Mouse (Mus musculus) liver (tissue): ENCODE data around the gene Rp9.
A peak's percentile ranks its signal among the peaks of the same experiment; 100 is the strongest.
"Not testable (repeated sequence)": the region's sequence is repeated elsewhere in the genome, so short reads cannot be mapped to it uniquely, and the experiment has no call there.

Source experiments
- DNase-seq: peaks from one replicate; pipeline ENCODE4 v3.0.0-alpha.2; 2020; ENCODE audit warnings: mixed read lengths

Gene Rp9

DNA sequence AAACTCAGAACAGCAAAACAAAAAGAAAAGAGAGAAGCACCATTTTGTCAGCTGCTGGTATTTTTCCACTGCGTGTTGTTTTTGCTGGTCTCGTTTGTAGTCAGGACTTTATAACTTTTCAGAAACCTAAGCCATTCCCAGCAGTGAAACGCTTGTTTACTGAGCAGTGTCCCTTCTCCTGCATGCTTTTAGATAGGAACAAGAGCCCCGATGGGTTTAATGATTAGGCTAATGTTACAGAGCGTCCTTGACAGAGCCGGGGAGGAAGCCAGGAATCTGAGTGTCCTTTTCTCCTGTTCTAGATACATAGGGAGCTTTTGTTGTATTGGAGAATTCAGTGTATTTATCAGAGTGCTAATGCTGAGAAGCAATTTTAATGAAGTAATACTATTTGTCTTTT is 52.0 kb downstream of the Rp9 start:
- no peak for DNase-seq

DNA sequence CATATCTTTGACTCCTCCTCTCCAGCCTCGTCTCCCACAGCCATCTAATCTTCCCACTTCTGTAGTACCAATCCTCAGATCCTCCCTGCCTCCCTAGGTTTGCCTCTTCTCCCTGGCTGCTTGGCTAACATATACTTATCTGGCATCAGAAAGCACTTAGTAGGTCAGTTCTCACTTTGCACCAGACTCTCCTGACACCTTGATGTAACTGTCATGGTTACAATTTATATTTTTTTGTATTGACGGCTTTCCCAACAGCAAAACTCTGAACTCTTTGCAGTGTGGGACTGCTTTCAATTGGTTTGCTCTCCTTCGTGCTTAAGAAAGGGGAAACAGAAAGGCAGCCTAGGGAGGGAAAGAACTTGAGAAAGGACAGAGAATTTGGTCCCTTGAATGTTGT is 53.4 kb downstream of the Rp9 start:
- DNase-seq, result no peak

DNA sequence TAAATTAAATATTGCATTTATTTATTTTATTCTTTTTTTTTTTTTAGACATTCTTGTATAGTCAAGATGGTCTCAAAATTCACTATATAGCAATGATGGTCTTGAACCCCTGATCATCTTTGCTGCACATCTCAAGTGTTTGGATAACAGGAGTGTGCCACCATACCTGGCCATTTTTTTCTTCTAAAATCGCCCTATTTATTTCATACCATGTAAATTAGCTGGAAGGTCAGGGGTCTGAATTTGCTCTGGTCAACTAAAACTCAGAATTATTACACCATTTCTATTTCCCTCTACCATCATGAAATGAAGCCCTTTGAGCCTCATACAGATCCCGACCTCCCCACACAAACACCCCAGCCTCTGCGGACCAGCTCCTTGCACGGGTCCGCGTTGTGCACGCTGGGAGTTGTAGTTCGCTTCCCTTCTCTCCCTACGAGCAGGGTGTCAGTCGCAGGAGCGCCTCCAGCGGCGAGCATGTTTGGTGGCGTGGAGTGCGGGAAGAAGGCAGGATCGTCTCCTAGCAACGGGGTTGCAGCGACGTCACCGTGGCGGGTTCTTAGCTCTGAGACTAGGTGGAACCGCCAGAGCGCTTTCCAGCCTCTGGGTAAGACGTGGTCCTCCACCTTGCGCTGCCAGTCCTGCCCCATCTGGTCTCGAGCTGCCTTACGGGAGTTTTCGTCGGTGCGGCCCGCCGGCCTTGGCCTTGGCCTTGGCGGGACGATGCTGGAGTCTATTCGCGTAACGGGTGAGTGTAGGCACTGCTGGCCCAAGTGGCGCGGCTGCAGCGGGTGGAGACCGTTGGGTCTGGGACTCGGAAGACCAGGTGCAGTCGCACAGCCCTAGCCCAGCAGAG is 58.3 kb downstream of the Rp9 start, which contains the start of gene 9530077C05Rik:
Gene 9530077C05Rik (plus strand): TSS at position 512 of the 856 bp plus-strand sequence.
- peak; percentile 94 for DNase-seq

DNA sequence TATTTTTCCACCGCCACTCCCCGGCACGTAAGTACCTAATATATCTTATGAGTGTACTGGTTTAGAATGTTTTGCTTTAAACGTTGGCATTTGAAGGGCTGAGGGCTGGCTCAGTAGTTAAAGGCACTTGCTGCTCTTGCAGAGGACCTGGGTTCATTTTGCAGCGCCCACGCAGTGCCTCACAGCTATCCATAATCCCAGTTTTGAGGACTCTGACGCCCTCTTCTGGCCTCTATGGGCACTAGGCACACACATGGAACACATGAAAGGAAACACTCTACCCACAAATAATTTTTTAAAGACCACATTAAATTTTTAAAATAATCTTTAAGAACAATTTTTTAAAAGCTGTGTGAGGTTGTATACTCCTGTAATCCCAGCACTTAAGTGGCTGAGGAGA is 60.0 kb downstream of the Rp9 start:
- no peak for DNase-seq

DNA sequence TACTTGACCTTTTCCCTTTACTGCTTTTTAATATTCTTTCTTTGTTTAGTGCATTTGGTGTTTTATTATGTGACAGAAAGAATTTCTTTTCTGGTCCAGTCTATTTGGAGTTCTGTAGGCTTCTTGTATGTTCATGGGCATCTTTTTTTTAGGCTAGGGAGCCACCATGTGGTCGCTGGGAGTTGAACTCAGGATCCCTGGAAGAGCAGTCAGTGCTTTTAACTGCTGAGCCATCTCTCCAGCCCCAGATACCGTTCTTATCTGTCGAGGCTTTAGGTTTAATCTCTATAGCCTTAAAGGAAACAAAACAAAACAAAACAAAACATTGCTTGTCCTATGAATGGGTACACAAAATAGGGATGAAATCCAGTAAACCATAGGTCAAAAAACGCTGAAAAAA is 61.2 kb downstream of the Rp9 start:
- DNase-seq, result not testable (repeated sequence)

DNA sequence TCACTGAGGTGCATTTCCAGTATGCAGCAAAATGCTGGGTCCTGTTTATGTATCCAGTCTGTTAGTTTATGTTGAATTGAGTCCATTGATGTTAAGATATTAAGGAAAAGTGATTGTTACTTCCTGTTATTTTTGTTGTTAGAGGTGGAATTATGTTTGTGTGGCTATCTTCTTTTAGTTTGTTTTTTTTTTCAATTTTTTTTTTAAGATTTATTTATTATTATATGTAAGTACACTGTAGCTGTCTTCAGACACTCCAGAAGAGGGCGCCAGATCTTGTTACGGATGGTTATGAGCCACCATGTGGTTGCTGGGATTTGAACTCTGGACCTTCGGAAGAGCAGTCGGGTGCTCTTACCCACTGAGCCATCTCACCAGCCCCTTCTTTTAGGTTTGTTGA is 61.9 kb downstream of the Rp9 start:
- DNase-seq, result not testable (repeated sequence)

DNA sequence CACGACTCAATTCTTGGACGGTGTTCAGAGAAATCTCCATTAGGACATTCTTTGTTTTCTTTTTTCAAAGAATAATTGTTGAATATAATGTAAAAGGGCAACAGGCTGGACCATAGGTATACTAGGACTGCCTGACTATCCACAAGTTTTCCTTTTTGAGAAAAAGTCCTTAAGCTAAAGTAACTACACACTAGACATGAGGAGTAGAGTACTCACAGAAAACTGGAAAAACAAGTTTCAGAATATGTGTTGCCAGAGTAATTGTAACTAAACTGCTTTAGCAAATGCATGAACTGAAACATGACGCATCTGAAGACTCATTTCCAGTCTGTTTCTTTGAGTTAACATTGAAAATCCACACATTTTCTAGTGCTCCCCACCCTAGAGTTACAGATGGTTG is 64.1 kb downstream of the Rp9 start:
- DNase-seq, result no peak

DNA sequence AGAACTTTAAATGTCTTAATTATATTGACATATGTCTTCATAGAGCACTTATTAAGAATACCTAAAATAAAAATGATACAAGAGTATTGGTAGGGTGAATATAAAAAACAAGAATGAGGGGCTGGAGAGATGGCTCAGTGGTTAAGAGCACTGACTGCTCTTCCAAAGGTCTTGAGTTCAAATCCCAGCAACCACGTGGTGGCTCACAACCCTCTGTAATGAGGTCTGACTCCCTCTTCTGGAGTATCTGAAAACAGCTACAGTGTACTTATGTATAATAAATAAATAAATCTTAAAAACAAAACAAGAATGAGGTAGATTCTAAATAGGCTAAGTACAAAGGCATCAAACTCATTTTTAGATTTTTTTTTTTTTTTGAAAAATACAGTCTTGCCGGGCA is 66.0 kb downstream of the Rp9 start:
- not testable (repeated sequence) for DNase-seq

DNA sequence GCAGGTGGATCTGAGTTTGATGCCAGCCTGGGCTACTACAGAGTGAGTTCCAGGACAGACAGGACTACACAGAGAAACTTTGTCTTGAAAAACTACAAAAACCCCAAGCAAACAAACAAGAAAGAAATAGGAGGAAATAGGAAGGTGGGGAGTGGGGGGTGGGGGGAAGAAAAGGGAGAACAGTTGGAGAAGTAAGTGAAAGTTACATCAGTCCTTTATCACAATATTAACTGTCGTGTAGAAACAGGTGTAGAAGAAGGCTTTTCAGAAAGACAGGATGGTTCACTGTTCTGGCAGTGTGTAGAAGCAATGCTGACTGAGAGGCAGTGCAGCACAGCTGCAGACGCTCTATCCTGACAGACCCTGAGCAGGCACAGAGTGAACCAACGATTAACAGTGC is 66.6 kb downstream of the Rp9 start:
- DNase-seq, result no peak

DNA sequence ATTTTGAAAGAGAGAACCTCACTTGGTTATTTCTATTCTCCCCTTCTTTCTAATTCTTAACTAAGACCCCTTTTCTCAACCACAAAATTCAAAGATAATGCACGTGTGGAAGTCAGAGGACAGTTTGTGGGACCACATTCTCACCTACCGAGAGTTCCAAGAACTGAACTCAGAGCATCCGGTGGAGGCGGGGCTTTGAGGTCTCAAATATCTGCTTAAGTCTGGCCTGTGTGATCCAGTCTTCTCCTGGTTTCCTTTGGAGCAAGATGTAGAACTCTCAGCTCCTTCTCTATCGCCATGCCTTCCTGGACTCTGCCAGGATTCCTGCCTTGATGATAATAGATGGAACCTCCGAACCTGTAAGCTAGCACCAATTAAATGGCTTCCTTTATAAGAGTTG is 67.5 kb downstream of the Rp9 start:
- no peak for DNase-seq

DNA sequence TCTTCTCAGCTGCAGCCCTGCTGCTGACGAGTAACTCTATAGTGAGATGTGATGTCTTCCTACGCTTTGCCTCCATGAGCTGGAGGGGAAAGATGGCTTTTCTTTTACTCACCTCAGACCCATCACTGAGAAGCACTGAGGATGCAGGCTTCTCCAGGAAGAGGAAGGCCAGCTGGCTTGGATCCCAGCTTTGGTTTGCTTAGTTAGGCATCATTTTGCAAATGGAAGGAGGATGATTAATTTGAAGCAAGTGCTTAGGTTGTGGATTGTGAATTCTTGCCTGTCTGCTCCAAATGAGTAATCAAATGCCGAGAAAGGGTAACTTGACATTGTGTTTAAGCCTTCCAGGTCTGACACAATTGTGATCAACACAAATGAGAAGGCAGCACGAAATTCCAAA is 70.5 kb downstream of the Rp9 start:
- DNase-seq, result no peak

DNA sequence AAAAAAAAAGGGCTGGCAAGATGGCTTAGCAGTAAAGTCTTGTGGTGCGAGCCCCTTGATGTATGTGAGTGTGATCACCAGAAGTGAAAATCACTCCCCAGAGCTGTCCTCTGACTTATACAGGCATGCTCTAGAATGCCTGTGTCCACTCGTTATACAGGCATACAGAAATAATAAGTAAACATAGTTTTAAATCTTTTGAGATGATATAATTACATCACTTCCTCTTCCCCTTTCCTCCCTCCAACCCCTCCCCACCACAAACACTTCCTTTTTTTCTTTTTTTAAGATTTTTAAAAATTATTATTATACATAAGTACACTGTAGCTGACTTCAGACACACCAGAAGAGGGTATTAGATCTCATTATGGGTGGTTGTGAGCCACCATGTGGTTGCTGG is 74.8 kb downstream of the Rp9 start:
- DNase-seq, result no peak

DNA sequence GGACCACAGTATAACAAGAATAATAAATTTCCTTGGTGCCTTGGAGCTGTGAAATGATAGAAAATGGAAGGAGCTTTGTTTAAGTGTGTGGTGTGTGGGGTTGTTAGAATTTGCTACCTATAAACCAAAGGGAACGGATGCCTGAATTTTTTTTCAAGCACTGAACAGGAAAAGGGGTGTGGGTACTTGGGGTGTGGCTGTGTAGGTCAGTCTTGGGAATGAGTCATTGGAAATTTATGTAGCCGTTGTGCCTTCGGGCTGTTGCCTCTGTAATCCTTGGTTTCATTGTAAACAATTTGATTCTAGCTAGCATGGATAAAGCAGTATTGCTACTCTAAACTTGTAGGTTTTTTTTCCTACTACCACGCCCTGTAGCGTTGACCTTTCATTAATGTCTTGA is 79.2 kb downstream of the Rp9 start:
- DNase-seq, result no peak

DNA sequence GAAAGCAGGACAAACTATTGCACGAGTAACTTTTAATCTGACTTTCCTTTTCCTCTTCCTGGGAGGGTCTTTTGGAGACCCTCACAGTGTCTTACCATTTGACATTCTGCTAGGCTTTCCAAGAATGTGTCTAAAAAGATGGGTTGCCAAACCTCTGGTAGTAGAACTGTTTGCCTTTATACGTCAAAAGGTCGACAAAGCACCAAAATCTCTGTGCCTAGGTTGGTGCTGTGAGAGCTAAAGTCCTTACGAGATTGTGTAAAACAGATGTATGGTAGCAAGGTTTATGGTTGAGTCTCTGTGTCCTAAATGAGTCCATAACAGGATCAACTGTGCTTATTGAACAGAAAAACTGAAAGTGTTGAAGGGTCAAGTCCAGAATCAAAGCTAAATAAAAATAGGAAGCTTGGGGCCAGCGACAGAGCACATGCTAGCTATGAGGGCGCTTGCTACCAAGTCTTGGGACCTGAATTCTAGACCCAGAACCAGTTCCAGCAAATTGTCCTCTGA is 79.8 kb downstream of the Rp9 start:
- DNase-seq, result no peak

DNA sequence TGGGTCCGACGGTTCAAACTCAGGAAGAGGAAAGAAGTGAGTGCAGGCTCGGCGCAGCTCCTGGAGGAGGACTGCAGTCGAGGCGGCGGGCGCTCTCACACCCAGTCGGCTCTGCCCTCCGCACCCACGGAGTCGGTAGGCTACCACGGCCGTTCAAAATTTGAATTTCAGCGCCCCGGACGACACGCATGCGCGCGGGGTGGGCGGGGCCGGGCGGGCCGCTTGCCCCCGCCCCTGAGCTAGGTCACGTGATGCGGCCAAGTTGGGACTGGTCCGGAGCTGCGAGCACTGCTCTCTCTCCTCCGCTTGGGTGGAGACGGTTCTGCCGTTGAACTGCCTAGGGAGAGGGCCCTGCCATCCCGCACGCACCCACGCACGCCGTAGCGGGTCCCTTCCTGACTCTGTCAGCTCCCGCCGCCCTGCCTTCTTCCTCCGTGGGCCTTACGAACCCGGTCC is 80.5 kb downstream of the Rp9 start, which contains the start of gene Anln:
Gene Anln (minus strand): TSS at position 168 of the 456 bp plus-strand sequence.
- peak; percentile 97 for DNase-seq

DNA sequence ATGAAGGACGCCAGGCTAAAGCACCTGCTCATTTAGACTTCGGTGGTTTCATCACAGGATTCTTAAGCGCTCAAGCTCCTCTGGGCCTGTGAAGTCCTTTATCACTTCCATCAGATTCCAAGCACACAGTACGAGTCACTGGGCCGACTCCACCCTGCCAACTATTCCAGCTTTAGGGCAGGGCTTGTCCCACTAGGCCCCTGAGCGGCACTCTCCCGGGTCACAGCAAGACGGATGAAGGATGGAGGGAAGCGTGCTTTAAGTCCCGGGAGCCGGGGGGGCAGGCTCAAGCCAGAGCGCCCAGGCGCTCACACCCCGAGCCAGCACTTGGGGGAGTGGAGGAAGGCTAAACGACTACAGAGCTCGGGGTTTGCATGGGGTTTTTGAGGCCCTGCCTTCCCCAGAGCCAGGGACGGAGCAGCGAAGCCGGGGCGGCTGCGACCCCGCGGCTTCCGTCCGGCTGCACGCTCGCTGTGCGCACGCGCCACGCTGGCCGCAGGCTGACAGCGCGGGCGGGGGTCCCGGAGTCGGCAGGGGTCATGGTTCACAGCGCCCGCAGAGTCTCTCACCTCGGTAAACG is 81.1 kb downstream of the Rp9 start:
- DNase-seq, result peak; percentile 86

DNA sequence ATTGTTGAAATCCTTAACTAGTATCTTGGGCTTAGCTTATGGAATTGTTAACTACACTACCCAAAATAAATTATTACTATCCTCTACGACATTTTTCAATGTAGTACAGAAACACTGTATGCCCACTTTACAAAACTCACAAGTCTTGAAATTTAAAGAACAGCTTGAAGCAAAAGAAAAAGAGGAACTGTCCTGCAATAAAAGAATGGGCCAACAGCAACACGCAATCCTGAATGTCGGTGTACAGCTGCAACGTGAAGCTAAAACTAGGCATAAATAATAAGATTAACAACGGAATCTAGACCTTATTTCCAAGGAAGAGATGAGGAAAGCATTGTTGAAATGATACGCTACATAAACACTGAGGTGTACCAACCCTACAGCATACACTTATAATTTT is 81.6 kb downstream of the Rp9 start:
- no peak for DNase-seq

DNA sequence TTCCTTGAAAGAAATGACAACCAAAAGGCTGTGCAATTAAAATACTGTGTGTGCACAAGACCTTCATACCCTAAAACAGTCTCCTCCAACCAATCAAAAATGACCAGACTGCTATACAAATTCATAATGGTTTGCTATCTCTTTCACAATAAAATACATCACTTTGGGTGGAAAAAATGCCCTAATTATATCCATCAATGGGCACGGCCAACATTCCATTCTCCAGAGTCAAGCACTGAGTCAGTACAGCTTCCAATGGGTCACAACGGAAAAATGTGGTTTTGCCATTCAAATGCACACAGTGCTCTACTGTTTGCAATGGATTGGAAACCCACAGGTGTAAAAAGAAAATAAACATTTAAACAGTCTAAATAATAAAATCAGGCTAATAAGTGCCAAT is 83.7 kb downstream of the Rp9 start:
- DNase-seq, result no peak

DNA sequence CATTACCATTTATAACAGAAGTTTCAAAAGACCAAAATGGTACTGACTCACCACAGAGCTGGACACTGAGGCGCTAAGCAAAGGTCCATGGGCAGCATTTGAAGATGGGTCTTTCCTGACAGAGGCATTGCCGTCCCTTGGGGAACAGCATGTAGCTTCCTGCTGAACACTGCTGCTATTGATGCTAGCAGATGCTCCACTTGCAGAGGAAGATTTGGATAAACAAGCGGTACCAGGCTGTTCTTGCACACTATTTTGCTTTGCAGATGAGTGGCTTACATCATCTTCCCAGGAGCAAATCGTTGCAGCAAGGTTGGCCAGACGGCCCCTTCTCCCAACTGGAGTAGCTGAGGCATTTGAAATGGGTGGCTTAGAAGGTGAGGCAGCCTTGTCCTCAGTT is 93.5 kb downstream of the Rp9 start:
- no peak for DNase-seq

DNA sequence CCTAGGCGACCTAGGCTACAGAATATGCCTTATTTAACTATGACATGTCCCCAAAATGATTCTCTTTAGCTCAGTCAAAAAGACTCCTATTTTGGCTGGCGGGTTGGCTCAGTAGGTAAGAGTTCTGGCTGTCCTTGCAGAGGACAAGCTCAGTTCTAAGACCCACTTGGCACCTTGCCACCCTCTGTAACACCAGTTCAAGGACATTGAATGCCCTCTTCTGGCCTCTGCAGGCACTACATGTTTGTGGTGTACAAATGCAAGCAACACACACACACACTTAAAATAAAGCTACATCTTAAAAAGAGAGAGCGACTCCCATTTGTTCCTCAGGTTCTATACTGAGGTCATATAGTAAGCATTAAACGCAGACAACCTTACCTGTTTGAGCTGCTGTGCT is 96.8 kb downstream of the Rp9 start:
- DNase-seq, result no peak

DNA sequence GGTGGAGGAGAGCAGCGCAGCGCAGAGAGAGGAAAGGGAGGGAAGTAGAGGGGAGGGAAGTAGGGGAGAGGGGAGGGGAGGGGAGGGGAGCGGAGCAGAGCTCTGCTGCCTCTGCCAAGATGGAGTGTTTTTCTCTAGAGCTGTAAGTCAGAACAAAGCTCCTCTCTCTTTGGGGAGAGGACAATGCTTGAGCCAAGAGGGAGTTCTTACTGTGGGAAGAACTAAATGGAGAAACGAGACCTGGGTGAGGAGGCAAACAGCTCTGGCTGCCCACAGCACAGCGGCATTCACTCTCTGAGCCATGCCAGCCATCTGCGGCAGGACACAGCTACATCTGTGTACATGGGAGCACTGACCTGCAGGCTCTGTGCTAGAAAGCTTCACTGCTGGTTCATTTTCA is 101.5 kb downstream of the Rp9 start:
- no peak for DNase-seq

DNA sequence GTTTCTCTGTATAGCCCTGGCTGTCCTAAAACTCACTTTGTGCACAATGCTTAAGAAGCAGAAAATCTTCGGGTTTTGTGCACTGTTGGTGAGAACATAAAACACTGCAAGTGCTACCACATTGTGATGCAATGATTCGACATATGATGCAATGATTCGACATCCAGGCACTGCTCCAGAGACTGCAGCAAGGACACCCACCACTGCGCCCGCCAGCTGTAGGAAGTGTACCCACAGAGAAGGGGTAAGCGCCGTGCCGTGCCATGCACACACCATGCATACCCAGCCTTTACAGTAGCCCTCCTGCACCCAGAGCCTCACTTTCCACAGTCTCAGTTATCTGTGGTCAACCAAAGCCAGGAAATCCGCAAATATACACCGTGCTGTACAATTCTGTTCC is 102.9 kb downstream of the Rp9 start:
- DNase-seq, result no peak

DNA sequence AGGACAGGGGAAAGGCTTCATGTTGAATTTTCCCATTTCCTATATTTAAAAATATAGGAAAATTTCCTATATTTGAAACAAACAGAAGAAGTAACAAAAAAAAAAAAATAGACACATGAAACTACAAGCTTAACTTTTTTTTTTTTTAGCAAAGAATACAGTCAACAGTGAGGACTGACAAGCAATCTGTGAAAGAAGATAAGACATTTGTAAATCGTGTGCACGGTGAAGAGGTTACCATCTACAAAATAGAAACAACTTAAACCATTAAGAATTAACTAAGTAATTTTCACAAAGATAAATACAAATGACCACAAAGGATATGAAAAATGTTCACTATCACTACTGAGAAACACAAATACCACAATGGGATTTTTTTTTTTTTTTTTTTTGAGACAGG is 103.3 kb downstream of the Rp9 start:
- DNase-seq, result no peak
